Mouse (Mus musculus) embryo, embryonic 11.5 days (tissue): Measurements from ENCODE around the gene Dnase1l3.

ENCODE experiments used
- DNase-seq: peaks from one replicate; pipeline ENCODE4 v3.0.0-alpha.2; 2012; ENCODE audit warnings: low read depth, low spot score

The Dnase1l3 gene

GRCm38 (mm10) chr14:7994271-7994767, at the start of gene Dnase1l3:
Gene Dnase1l3, minus strand, starts transcription at chr14:7994573.
- DNase-seq, result no peak

- no peak for DNase-seq
These were observed 48.2 kb upstream of the Dnase1l3 start for GRCm38 (mm10) chr14:8042577-8042976.

GRCm38 (mm10) chr14:8042120-8042519, 47.7 kb upstream of the Dnase1l3 start:
- no peak for DNase-seq

- no peak for DNase-seq
These were observed 46.7 kb upstream of the Dnase1l3 start for GRCm38 (mm10) chr14:8040911-8041678.

GRCm38 (mm10) chr14:8040179-8040578, 45.8 kb upstream of the Dnase1l3 start:
- no peak for DNase-seq

- no peak for DNase-seq
These were observed 44.5 kb upstream of the Dnase1l3 start for GRCm38 (mm10) chr14:8038791-8039448.

- DNase-seq, result no peak
These were observed 43.8 kb upstream of the Dnase1l3 start for GRCm38 (mm10) chr14:8038150-8038549.

GRCm38 (mm10) chr14:8036406-8036805, 42.0 kb upstream of the Dnase1l3 start:
- no peak for DNase-seq

GRCm38 (mm10) chr14:8035951-8036350, 41.6 kb upstream of the Dnase1l3 start:
- DNase-seq, result no peak

- DNase-seq, result no peak
These were observed 40.2 kb upstream of the Dnase1l3 start for GRCm38 (mm10) chr14:8034561-8034960.

GRCm38 (mm10) chr14:8032087-8032944, 37.9 kb upstream of the Dnase1l3 start:
- no peak for DNase-seq

GRCm38 (mm10) chr14:8030535-8030934, 36.2 kb upstream of the Dnase1l3 start:
- no peak for DNase-seq

- DNase-seq, result no peak
These were observed 35.4 kb upstream of the Dnase1l3 start for GRCm38 (mm10) chr14:8029752-8030151.

- DNase-seq, result no peak
These were observed 33.7 kb upstream of the Dnase1l3 start for GRCm38 (mm10) chr14:8028086-8028485.

- no peak for DNase-seq
These were observed 32.6 kb upstream of the Dnase1l3 start for GRCm38 (mm10) chr14:8026769-8027531.

- DNase-seq, result no peak
These were observed 30.6 kb upstream of the Dnase1l3 start for GRCm38 (mm10) chr14:8024936-8025335.

GRCm38 (mm10) chr14:8024469-8024868, 30.1 kb upstream of the Dnase1l3 start:
- no peak for DNase-seq

- no peak for DNase-seq
These were observed 26.2 kb upstream of the Dnase1l3 start for GRCm38 (mm10) chr14:8020546-8020945.

GRCm38 (mm10) chr14:8020011-8020410, 25.6 kb upstream of the Dnase1l3 start:
- no peak for DNase-seq

- no peak for DNase-seq
These were observed 22.6 kb upstream of the Dnase1l3 start for GRCm38 (mm10) chr14:8016951-8017350.

- DNase-seq, result no peak
These were observed 21.9 kb upstream of the Dnase1l3 start for GRCm38 (mm10) chr14:8016276-8016675.
